Mouse (Mus musculus): ENCODE measurements around the gene Twsg1. TPM values are rescaled to one million over a fixed set of nuclear protein-coding genes. Genes with fewer than 3 reads are reported as not detected.
A peak's percentile ranks its signal among the peaks of the same experiment; 100 is the strongest.
"Not testable (repeated sequence)": the region's sequence is repeated elsewhere in the genome, so short reads cannot be mapped to it uniquely, and the experiment has no call there.

Twsg1 gene
- polyA plus RNA-seq (2015; fragmentation: Nextera tagmentation; extraction: Ambion mirVana), result 47.0 and 59.9 TPM in 2 replicates

DNA sequence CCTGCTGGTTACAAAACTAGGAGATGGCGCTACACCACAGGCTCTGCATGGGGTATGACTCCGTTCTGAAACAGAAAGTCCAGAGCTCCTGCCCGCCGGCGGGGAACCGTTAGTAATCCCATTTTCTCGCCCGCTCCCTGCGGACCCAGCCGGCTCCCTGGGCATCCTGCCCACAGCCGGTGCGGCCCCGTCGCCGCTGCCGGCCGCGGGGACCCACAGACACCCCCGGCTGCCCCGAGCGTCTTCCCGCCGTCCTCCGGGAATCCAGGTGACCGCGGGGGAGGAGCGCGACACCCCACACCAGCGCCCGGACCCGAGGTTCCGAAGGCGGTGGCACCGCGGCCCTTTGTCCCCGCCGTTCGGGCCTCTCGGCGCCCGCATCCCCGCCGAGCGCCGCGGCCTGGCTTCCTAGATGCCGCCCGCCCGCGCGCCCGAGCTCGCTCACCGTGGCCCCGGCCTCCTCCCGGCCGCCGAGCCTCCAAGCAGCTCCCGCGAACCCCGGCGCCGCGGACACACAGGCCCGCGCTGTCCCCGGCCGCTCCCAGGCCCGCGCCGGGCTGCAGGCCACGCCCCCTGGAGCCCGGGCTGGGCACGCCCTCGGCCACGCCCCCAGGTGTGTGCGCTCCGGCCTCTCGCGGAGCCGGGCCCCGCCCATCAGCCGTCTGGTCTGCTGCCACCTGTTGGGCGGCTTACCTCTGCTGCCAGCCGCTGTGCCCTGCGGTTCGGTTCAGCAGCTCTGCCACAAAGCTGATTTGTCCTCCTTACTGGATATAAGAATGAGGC is at the start of gene Twsg1:
Gene Twsg1 (minus strand): TSS at position 605 of the 783 bp plus-strand sequence.
- ATAC-seq (ENCODE audit: low FRiP score), result peak; percentile 97
- peak within 1 kb of the TSS; percentile 72 for H3K4me2 ChIP-seq
- H3K36me3 ChIP-seq, result peaks cover 27% of the 10 kb centered on the region
- peak within 1 kb of the TSS; percentile 73 for H3K4me3 ChIP-seq (replicated peaks)
- H3K27ac ChIP-seq (replicated peaks), result peak within 1 kb of the TSS; percentile 83
- no peaks in the 10 kb centered on the region for H3K27me3 ChIP-seq (replicated peaks)
- no peaks in the 10 kb centered on the region for H3K9me3 ChIP-seq (replicated peaks)
- peak within 1 kb of the TSS; percentile 80 for H3K9ac ChIP-seq (replicated peaks)
- WGBS, result under 1% methylated on average over 87 of the region's 87 CpGs
- H3K4me1 ChIP-seq, result peaks cover 14% of the 10 kb centered on the region

DNA sequence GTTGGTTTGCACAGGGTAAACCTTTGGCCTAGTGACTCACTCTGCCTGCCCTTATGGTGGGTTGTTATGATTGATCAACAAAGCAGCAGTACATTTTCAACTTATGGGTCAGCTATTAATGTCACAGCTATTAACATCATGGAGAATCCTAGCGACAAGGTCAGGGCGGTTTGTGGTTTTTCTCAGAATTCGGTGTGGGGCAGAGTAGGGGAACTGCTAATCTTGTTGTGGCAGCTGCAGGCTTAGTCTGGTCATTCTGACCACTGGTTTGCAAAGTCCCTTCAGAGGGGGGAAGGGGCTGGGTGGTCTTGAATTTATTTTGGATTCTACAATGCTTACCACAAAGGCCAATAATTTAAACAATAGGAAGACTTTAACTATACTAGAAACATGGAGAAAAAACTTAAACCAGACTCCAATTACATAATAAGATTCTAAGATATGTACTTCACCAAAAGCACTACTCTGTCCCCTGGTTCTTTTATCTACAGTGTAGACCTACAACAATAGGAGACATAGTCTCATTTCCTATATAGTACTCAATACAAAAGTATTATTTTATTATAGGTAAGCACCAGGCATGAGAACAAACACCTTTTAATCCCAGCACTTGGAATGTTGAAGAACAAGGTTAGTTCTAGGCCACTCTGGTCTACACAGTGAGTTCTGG is 37.3 kb upstream of the Twsg1 start:
- Histone ChIP-seq H3K36me3 (peaks cover 17% of the 10 kb centered on the region), H3K9me3 (replicated peaks) (no peaks in the 10 kb centered on the region), H3K27ac (replicated peaks) (no peak overlapping the region), H3K4me1 (no peaks in the 10 kb centered on the region), H3K27me3 (replicated peaks) (no peaks in the 10 kb centered on the region), H3K4me2 (no peak overlapping the region), H3K4me3 (replicated peaks) (no peak overlapping the region), H3K9ac (replicated peaks) (no peak overlapping the region)
- 86% methylated on average over 3 of the region's 3 CpGs for whole genome bisulfite sequencing
- no peak for ATAC-seq (ENCODE audit: low FRiP score)

DNA sequence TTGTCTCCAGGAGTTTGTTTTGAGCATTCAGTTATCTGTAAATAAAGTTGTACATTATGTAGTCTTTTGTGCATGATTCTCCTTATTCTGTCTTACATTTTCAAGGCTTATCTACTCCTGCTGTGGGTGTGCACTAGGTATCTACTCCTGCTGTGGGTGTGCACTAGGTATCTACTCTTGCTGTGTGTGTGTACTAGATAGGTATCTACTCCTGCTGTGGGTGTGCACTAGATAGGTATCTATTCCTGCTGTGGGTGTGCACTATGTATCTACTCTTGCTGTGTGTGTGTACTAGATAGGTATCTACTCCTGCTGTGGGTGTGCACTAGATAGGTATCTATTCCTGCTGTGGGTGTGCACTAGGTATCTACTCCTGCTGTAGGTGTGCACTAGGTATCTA is 25.7 kb upstream of the Twsg1 start:
- H3K4me1 ChIP-seq; ATAC-seq (ENCODE audit: low FRiP score); H3K4me3 ChIP-seq (replicated peaks); H3K27ac ChIP-seq (replicated peaks); H3K4me2 ChIP-seq; H3K27me3 ChIP-seq (replicated peaks); H3K9ac ChIP-seq (replicated peaks); H3K9me3 ChIP-seq (replicated peaks): not testable (repeated sequence)
- H3K36me3 ChIP-seq, result peaks cover 35% of the 10 kb centered on the region

DNA sequence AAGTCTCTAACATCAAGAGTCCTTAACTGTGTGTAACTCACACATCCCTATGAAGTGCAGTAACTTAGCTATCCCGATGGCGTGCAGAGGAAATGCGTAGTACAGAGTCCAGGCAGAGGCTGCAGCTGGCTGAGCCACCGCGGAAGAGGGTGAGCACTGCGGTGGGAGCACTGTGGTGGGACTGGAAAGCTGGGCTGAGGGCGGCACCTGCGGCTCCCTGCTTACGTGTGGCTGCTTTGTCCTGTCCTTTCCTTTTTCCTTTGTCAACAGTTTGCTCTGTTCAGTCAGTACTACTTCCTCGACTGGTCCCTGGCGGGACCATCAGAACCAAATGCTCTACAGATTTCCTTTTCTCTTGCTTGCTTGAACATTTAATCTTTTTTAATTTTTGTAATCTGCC is 16.7 kb upstream of the Twsg1 start:
- no peak for ATAC-seq (ENCODE audit: low FRiP score)
- 67% methylated on average over 11 of the region's 11 CpGs for WGBS
- H3K4me1 ChIP-seq, result no peaks in the 10 kb centered on the region
- H3K36me3 ChIP-seq, result peaks cover 11% of the 10 kb centered on the region
- no peak overlapping the region for H3K9ac ChIP-seq (replicated peaks)
- no peak overlapping the region for H3K27ac ChIP-seq (replicated peaks)
- H3K9me3 ChIP-seq (replicated peaks), result no peaks in the 10 kb centered on the region
- no peak overlapping the region for H3K4me2 ChIP-seq
- H3K4me3 ChIP-seq (replicated peaks), result no peak overlapping the region
- no peaks in the 10 kb centered on the region for H3K27me3 ChIP-seq (replicated peaks)

DNA sequence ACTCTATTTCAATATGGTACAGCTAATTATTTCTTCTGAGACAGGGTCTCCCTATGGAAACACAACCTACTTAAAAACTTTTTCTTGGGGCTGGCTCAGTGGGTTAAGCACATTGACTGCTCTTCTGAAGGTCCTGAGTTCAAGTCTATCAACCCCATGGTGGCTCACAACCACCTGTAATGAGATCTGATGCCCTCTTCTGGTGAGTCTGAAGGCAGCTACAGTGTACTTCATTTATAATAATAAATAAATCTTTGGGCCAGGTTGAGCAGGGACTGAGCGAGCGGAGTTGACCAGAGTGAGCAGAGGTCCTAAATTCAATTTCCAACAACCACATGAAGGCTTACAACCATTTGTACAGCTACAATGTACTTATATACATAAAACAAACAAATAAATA is 11.2 kb upstream of the Twsg1 start:
- Histone ChIP-seq H3K9me3 (replicated peaks) (no peaks in the 10 kb centered on the region), H3K9ac (replicated peaks) (no peak overlapping the region), H3K4me2 (no peak overlapping the region), H3K4me3 (replicated peaks) (no peak overlapping the region), H3K36me3 (no peaks in the 10 kb centered on the region), H3K27me3 (replicated peaks) (no peaks in the 10 kb centered on the region), H3K4me1 (no peaks in the 10 kb centered on the region), H3K27ac (replicated peaks) (no peak overlapping the region)
- WGBS, result 94% methylated on average over 2 of the region's 2 CpGs
- ATAC-seq (ENCODE audit: low FRiP score), result no peak

DNA sequence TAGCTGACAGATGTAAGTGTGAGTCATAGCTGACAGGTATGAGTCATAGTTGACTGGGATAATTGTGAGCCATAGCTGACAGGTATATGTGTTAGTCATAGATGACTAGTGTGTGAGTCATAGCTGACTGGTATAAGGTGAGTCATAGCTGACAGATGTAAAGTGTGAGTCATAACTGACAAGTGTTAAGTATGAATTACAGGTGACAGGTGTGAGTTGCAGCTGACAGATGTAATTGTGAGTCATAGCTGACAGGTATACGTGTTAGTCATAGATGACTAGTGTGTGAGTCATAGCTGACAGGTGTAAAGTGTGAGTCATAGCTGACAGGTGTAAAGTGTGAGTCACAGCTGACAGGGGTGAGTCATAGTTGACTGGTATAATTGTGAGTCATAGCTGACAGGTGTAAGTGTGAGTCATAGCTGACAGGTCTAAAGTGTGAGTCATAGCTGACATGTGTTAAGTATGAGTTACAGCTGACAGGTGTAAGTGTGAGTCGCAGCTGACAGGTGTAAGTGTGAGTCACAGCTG is 10.6 kb upstream of the Twsg1 start:
- Histone ChIP-seq H3K4me3 (replicated peaks) (no peak overlapping the region), H3K4me2 (no peak overlapping the region), H3K27ac (replicated peaks) (no peak overlapping the region), H3K9ac (replicated peaks) (no peak overlapping the region), H3K36me3 (no peaks in the 10 kb centered on the region), H3K9me3 (replicated peaks) (no peaks in the 10 kb centered on the region), H3K27me3 (replicated peaks) (no peaks in the 10 kb centered on the region), H3K4me1 (no peaks in the 10 kb centered on the region)
- WGBS, result 93% methylated on average over 2 of the region's 2 CpGs
- peak; percentile 50; the same call in 1 of the 2 replicates for ATAC-seq (ENCODE audit: low FRiP score)

DNA sequence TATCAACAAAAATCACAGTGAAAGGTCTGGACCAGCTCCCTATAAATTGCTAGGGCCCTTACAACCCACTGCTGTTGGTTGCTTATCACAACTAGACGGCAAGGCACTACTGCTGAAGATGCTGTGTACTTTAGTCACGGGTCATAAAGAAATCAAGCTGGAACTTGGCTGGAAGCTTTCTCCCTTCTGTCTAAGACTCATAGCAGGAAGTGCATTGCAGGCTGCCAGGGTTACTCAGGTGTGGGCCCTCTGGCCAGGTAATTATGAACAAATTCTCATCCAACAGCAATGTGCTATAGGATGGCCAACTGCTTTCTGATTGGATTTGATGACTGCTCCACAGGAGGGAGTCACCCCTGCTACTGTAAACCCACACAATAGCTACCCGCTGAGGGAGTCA is 8.0 kb upstream of the Twsg1 start:
- Histone ChIP-seq H3K9me3 (replicated peaks) (no peaks in the 10 kb centered on the region), H3K27me3 (replicated peaks) (no peaks in the 10 kb centered on the region), H3K4me2 (no peak overlapping the region), H3K27ac (replicated peaks) (no peak overlapping the region), H3K36me3 (no peaks in the 10 kb centered on the region), H3K4me3 (replicated peaks) (no peak overlapping the region), H3K4me1 (no peaks in the 10 kb centered on the region), H3K9ac (replicated peaks) (no peak overlapping the region)
- 45% methylated on average over 3 of the region's 3 CpGs for WGBS
- ATAC-seq (ENCODE audit: low FRiP score), result no peak

DNA sequence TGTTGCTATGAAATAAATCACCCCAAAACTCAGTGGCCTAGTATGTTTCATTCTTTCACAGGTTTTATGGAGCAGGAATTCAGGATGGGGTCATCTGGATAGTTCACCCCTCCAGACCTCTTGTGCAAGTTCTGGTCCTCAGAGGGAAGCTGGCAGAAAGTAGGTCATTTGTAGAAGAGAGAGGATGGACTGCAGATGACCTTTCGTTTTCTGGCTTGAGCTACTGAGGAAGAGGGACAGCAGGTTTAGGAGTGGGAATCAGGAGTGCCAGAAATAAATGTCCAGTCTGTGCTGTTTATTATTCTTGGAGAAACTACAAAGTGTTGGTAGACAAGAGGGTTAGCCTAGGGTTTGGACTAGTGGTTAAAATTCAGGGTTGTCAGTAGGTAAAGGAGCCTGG is 7.3 kb upstream of the Twsg1 start:
- Histone ChIP-seq H3K27me3 (replicated peaks) (no peaks in the 10 kb centered on the region), H3K9me3 (replicated peaks) (no peaks in the 10 kb centered on the region), H3K4me2 (no peak overlapping the region), H3K4me1 (no peaks in the 10 kb centered on the region), H3K4me3 (replicated peaks) (no peak overlapping the region), H3K27ac (replicated peaks) (no peak overlapping the region), H3K9ac (replicated peaks) (no peak overlapping the region), H3K36me3 (no peaks in the 10 kb centered on the region)
- WGBS, result 88% methylated on average over 1 of the region's 1 CpGs
- ATAC-seq (ENCODE audit: low FRiP score), result no peak

DNA sequence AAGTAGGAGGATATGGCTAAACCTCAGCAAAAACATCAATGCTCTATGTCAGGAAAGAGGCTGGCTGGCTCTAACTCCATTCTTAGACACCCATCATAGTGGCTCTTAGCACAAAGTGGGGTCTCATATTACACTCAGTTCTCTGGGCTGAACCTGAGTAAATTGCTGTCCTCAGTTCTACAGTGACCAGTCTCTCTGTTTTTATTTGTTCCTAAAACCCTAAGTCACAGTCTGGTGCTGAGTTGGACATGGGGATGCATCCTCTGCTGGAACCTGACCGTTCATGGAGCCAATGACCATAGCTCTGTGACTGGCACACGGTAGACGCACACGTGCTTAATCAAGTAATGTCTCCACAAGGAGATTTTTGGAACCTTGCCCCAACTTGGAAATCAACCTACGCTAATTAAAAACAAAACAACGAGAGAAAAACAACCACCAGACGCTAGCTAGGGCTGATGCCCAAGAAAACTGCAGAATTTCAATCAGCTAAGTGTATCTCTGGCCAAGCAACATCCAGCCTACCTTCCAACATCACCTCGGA is 6.8 kb upstream of the Twsg1 start:
- no peak overlapping the region for H3K27ac ChIP-seq (replicated peaks)
- H3K9me3 ChIP-seq (replicated peaks), result no peaks in the 10 kb centered on the region
- no peaks in the 10 kb centered on the region for H3K36me3 ChIP-seq
- H3K27me3 ChIP-seq (replicated peaks), result no peaks in the 10 kb centered on the region
- ATAC-seq (ENCODE audit: low FRiP score), result no peak
- H3K4me2 ChIP-seq, result no peak overlapping the region
- no peak overlapping the region for H3K9ac ChIP-seq (replicated peaks)
- H3K4me1 ChIP-seq, result no peaks in the 10 kb centered on the region
- no peak overlapping the region for H3K4me3 ChIP-seq (replicated peaks)
- 72% methylated on average over 8 of the region's 8 CpGs for WGBS

DNA sequence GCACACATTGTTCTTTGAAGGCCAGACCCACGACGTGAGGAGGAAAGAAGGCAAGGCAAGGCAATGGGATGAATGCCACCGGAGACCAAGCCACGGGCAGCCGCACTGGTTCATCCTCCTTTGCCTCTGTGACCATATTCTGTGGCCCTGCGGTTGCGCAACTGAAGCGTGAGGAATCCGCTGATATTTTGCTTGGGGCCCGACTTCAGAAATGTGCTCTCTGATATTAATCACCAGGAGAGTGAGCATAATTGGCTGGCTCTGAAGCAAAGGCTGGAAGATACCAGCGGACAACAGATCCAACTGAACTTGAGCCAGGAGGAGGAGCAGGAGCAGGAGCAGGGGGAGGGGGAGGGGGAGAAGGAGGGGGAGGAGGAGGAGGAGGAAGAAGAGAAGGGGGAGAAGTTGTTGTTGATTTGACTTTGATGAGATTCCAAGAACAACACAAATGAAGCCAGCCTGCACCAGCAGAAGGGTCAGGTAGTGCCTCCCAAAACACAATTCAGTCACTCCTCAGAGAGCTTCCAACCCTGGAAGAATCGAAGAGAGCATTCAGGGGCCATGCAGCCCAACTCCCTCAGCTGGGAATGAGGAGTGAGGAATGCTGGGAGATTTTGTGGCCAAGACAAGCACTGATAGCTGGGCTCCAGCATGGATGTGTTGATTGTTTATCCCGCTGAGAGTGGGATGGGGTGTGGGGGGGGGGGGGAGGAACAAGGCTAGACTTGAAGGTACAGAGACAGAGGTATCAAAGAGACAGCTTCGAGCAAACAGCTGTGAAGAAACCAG is 6.2 kb upstream of the Twsg1 start:
- ATAC-seq (ENCODE audit: low FRiP score), result no peak
- no peak overlapping the region for H3K4me2 ChIP-seq
- no peaks in the 10 kb centered on the region for H3K4me1 ChIP-seq
- no peaks in the 10 kb centered on the region for H3K9me3 ChIP-seq (replicated peaks)
- H3K4me3 ChIP-seq (replicated peaks), result no peak overlapping the region
- no peaks in the 10 kb centered on the region for H3K27me3 ChIP-seq (replicated peaks)
- H3K36me3 ChIP-seq, result no peaks in the 10 kb centered on the region
- no peak overlapping the region for H3K27ac ChIP-seq (replicated peaks)
- WGBS, result 81% methylated on average over 14 of the region's 14 CpGs
- H3K9ac ChIP-seq (replicated peaks), result no peak overlapping the region

DNA sequence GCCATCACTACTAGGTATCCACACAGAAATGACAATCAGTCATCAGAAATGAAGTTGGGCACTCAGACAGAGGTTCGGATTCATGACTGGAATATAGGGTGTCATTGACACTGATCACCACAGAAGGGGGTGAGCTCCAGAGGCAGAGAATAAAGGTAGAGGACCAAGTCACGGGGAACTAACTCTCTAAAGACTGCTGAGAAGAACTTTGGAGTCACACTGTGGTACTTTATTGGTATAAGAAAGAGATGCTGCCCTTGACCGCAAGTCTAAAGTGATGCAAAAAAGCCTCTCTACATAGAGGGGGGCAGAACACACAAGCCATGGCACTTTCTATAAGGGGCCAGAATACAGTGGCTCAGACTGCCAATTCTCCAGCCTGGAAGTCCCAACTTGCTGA is 5.1 kb upstream of the Twsg1 start:
- no peak for ATAC-seq (ENCODE audit: low FRiP score)
- Histone ChIP-seq H3K36me3 (no peaks in the 10 kb centered on the region), H3K9me3 (replicated peaks) (no peaks in the 10 kb centered on the region), H3K27ac (replicated peaks) (no peak overlapping the region), H3K4me1 (no peaks in the 10 kb centered on the region), H3K27me3 (replicated peaks) (no peaks in the 10 kb centered on the region), H3K4me2 (no peak overlapping the region), H3K9ac (replicated peaks) (no peak overlapping the region), H3K4me3 (replicated peaks) (no peak overlapping the region)
- 73% methylated on average over 3 of the region's 3 CpGs for whole genome bisulfite sequencing
